Mouse (Mus musculus): ENCODE results near the gene Med8.

- TF ChIP-seq CTCF (IDR thresholded peaks at IDR 0.05; ENCODE audit: insufficient read depth, low read length) (no peak), POLR2A (IDR thresholded peaks at IDR 0.05; ENCODE audit: borderline replicate concordance, extremely low read depth, low read depth, low read length) (no peak)
Measured at GRCm38 (mm10) chr4:118401421-118401820, 7.7 kb upstream of the Med8 start.

Measured in lung, adult 2 months (tissue).